Mouse (Mus musculus): ENCODE data around the gene Eef1e1.

- TF ChIP-seq CTCF (IDR thresholded peaks at IDR 0.05; ENCODE audit: extremely low read depth, insufficient read depth, insufficient read length, insufficient replicate concordance) = no peak
- TF ChIP-seq POLR2A (IDR thresholded peaks at IDR 0.05; ENCODE audit: low read depth, low read length) = no peak
Measured at GRCm38 (mm10) chr13:38605353-38605752, 53.5 kb downstream of the Eef1e1 start.

All from spleen, adult 2 months (tissue).